Mouse (Mus musculus) heart, postnatal 0 days (tissue): ENCODE measurements around the gene Mylk. TPM values are rescaled to one million over a fixed set of nuclear protein-coding genes. Genes with fewer than 3 reads are reported as not detected.

Experiments
- ATAC-seq: fragments of 200-750 bp; cut with Nextera tagmentation; 2 replicates; pipeline ENCODE4 v1.8.0; 2017; ENCODE audit warnings: low read depth, moderate number of reproducible peaks, moderate library complexity; ENCODE audit not compliant: insufficient read depth
- DNase-seq: peaks from one replicate; pipeline ENCODE4 v3.0.0-alpha.2; 2016; ENCODE audit warnings: low spot score
- H3K27ac ChIP-seq: fragments of 300-500 bp; sonication (generic); 2 replicates; pipeline ENCODE4 v1.5.1; 2014; ENCODE audit warnings: low read depth, mild to moderate bottlenecking
- H3K27me3 ChIP-seq: fragments of 300-500 bp; sonication (generic); 2 replicates; pipeline ENCODE4 v1.6.1; 2014; ENCODE audit warnings: low read length, mixed read lengths; ENCODE audit not compliant: control insufficient read depth, insufficient read depth
- H3K36me3 ChIP-seq: fragments of 300-500 bp; sonication (generic); replicated peaks from 2 replicates; pipeline ENCODE4 v1.6.1; 2014; ENCODE audit warnings: low read length, mixed read lengths; ENCODE audit not compliant: control insufficient read depth, insufficient read depth
- H3K4me1 ChIP-seq: fragments of 300-500 bp; sonication (generic); 2 replicates; pipeline ENCODE4 v1.6.1; 2014; ENCODE audit warnings: antibody characterized with exemption; ENCODE audit not compliant: control insufficient read depth, insufficient read depth
- H3K4me2 ChIP-seq: fragments of 300-500 bp; sonication (generic); 2 replicates; pipeline ENCODE4 v1.6.1; 2014; ENCODE audit warnings: low read depth, mild to moderate bottlenecking, low read length, moderate library complexity
- H3K4me3 ChIP-seq: fragments of 300-500 bp; sonication (generic); 2 replicates; pipeline ENCODE4 v1.5.1; 2014; ENCODE audit warnings: low read depth, low read length
- H3K9ac ChIP-seq: fragments of 300-500 bp; sonication (generic); replicated peaks from 2 replicates; pipeline ENCODE4 v1.6.1; 2014; ENCODE audit warnings: low read depth, low read length, mixed read lengths
- H3K9me3 ChIP-seq: fragments of 300-500 bp; sonication (generic); replicated peaks from 2 replicates; pipeline ENCODE4 v1.6.1; 2016; ENCODE audit warnings: low read length; ENCODE audit not compliant: control insufficient read depth
- CTCF ChIP-seq: IDR thresholded peaks from 2 replicates; pipeline ENCODE4 v1.5.1; 2016; ENCODE audit warnings: antibody characterized with exemption, control low read depth, low read depth
- EP300 ChIP-seq: IDR thresholded peaks from 2 replicates; pipeline ENCODE4 v1.6.1; 2016; ENCODE audit warnings: antibody characterized with exemption, low read depth
- WGBS: fragments of 180-500 bp; shearing (Covaris S2); extraction: QIAGEN DNeasy Blood & Tissue Kit; methylation state at CpG from one replicate; pipeline ENCODE4 v1.1.7; 2014; 5-methylcytosine and 5-hydroxymethylcytosine counted together
- polyA plus RNA-seq: library from polyadenylated mRNA; unstranded; fragments of >200 nt; fragmentation: Nextera tagmentation; extraction: Ambion mirVana; gene quantifications from 2 replicates; pipeline ENCODE4 v1.2.1, GENCODE M21; 2015
- total RNA-seq: library from RNA; depleted of rRNA; stranded (reverse); fragments of >200 nt; gene quantifications from 2 replicates; pipeline ENCODE4 v1.2.3, GENCODE M21; 2014; ENCODE audit warnings: low replicate concordance

The Mylk gene
- total and polyA plus RNA-seq, 2 experiments from 2014 or later: 6.2 to 148 TPM

DNA sequence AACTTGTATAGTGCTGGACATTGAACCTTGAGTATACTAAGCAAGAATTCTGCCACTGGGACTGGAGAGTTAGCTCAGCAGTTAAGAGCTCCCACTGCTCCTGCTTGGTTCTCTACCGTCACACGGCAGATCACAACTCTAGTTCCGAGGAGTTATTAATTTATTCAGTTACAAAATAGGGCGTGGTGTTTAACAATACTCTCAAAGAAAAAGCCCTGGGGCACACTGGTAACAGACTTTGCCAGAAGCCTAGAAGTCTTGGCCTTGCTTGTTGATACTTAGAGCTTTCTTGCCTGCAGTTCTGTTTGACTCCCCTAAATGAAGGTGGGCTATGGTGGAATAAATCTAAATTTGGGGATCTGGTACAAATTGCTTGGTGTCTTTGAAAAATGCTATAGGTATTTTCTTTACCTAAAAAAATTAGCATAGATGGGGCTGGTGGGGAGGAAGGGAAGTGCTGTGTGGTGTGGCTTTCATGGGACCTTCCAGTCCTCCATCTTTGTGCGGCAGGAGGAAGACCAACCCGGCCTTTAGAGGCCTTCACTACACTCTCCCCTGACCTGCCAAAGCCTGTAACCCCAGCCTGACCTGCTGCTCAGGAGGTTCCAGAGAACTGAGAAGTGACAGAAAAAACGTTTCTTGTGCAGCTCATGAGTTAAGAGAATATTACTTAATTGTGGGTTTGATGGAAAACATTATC lies 94.1 kb downstream of the Mylk start:
- DNase-seq: no peak
- Histone ChIP-seq H3K27me3 (no peaks in the 10 kb centered on the region), H3K36me3 (no peaks in the 10 kb centered on the region), H3K9ac (no peak overlapping the region), H3K4me3 (no peak overlapping the region), H3K4me1 (peaks cover 4% of the 10 kb centered on the region; the same call in 1 of the 2 replicates), H3K4me2 (no peak overlapping the region), H3K9me3 (0 out of 2 replicates have a peak, but pooled peaks cover 4% of the 10 kb centered on the region), H3K27ac (no peak overlapping the region)
- TF ChIP-seq EP300 (no peak), CTCF (no peak)
- ATAC-seq: no peak
- 73% methylated on average over 7 of the region's 7 CpGs for WGBS

DNA sequence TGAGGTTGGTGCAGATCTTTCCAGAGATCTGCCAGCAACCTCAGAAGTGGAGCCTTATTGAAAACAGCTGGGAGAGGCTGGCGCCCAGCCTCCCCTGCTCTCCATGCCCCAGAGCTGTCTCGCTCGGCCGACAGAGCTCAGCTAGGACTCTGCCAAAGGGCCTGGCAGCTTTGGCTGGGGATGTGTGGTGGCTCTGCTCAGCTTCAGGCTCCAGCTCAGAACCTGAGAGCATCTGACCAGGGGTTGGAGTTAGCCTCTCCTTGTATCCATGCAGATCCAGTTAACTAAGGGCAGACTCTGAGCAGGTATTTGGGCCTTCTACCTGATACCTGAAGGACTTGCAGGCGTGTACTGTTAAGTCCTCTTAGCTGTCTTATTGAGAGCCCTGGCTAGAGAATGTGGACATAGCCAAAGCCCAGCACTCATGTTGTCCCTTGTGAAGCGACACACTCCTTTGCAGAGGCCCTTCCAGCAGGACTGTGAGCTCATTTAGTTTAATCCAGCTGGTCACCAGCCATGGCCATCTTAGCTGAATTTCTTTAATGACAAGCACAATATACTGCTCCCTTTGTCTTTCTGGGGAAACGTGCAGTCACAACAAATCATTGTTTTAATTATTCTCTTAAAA lies 94.8 kb downstream of the Mylk start:
- H3K27me3 ChIP-seq: no peaks in the 10 kb centered on the region
- DNase-seq (no peak), ATAC-seq (no peak)
- no peak overlapping the region for H3K9ac ChIP-seq
- H3K4me2 ChIP-seq: no peak overlapping the region
- H3K36me3 ChIP-seq: no peaks in the 10 kb centered on the region
- 71% methylated on average over 7 of the region's 7 CpGs for WGBS
- 0 out of 2 replicates have a peak, but pooled peaks cover 4% of the 10 kb centered on the region for H3K9me3 ChIP-seq
- no peak overlapping the region for H3K4me3 ChIP-seq
- H3K4me1 ChIP-seq: peaks cover 4% of the 10 kb centered on the region; the same call in 1 of the 2 replicates
- no peak overlapping the region for H3K27ac ChIP-seq
- TF ChIP-seq CTCF (no peak), EP300 (no peak)

DNA sequence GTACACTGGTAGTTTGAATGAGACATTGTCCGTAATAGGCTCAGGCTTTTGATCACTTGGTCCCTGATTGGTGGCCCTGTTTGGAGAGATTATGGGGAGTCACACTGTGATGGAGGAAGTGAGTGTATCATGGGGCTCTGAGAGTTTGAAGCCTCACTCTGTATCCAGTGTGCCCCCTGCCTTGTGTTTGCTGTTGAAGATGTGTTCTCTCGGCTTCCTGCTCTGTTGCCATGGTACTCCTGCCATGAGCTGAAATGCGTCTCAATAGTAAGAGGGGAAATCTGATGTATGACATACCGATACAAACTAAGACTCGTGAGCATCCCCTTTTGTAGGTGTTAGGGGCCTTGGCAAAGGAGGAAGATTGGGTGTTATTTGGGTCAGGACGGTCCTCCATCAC lies 99.8 kb downstream of the Mylk start:
- Histone ChIP-seq H3K4me3 (no peak overlapping the region), H3K27me3 (no peaks in the 10 kb centered on the region), H3K9me3 (0 out of 2 replicates have a peak, but pooled peaks cover 4% of the 10 kb centered on the region), H3K27ac (no peak overlapping the region), H3K4me2 (no peak overlapping the region), H3K9ac (no peak overlapping the region), H3K4me1 (peaks cover 6% of the 10 kb centered on the region; the same call in 1 of the 2 replicates), H3K36me3 (no peaks in the 10 kb centered on the region)
- ATAC-seq: no peak
- no peak for TF ChIP-seq CTCF
- TF ChIP-seq EP300: no peak
- WGBS: 82% methylated on average over 6 of the region's 6 CpGs
- no peak for DNase-seq

DNA sequence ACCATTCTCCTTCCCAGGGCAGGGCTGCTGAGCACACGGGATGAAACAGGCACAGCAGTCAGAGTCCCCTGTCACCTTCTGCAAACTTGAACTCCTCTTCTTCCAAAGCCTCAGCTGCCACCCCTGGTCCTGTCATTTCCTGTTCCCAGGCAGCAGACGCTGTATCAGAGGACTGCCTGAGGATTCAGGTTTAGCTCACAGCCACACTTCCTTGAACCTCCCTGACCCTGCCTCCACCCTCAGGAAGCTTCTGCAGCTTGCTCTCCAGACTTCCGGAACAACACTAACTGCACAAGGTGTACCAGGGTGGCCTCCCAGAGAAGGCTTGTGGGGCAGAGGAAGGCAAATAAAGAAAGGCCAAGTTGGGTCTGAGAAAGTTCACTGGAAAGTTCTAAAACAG lies 102.6 kb downstream of the Mylk start:
- no peak overlapping the region for H3K4me2 ChIP-seq
- ATAC-seq (no peak), DNase-seq (peak; percentile 35)
- H3K36me3 ChIP-seq: no peaks in the 10 kb centered on the region
- peaks cover 6% of the 10 kb centered on the region; the same call in 1 of the 2 replicates for H3K4me1 ChIP-seq
- no peak overlapping the region for H3K27ac ChIP-seq
- no peaks in the 10 kb centered on the region for H3K27me3 ChIP-seq
- H3K9me3 ChIP-seq: no peaks in the 10 kb centered on the region
- TF ChIP-seq EP300 (no peak), CTCF (no peak)
- no peak overlapping the region for H3K9ac ChIP-seq
- no peak overlapping the region for H3K4me3 ChIP-seq
- 52% methylated on average over 3 of the region's 3 CpGs for WGBS

DNA sequence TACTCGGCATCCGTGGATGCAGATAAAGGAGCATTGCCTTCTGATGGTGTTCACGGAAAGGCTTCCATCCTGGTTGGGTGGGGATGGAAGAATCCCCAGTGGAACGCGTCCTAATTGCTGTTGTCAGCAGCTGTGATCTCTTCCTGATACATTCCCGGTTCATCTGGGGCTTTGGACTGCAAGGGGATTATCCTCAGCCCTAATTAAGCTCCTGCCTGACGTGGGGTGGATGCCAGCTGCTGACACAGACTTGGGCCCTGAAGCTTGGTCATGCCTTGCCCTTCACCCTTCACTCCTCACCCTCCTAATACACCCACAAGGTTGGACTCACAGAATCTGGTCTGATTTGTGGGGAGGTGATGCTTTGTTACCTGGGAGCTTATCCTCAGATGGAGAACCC lies 109.1 kb downstream of the Mylk start:
- ATAC-seq (no peak), DNase-seq (no peak)
- H3K27me3 ChIP-seq: no peaks in the 10 kb centered on the region

More for the DNA sequence above, 109.1 kb downstream of the Mylk start:
- no peak overlapping the region for H3K9ac ChIP-seq
- no peaks in the 10 kb centered on the region for H3K36me3 ChIP-seq
- no peaks in the 10 kb centered on the region for H3K9me3 ChIP-seq
- TF ChIP-seq CTCF (no peak), EP300 (no peak)
- H3K4me3 ChIP-seq: no peak overlapping the region
- no peaks in the 10 kb centered on the region for H3K4me1 ChIP-seq
- no peak overlapping the region for H3K4me2 ChIP-seq
- no peak overlapping the region for H3K27ac ChIP-seq
- 61% methylated on average over 7 of the region's 7 CpGs for WGBS
